Mouse (Mus musculus): ENCODE measurements at regions not wholly inside any gene's neighbourhood (a gene's known extent, or its start where the extent isn't known, plus 50 kb on each side); places are given as distances from the start of the nearest gene placed in this dataset.

- Histone ChIP-seq H3K4me1 (replicated peaks) (peaks cover 49% of the 10 kb centered on the region), H3K9ac (no peak overlapping the region), H3K4me3 (no peak overlapping the region), H3K36me3 (no peaks in the 10 kb centered on the region), H3K27ac (peak overlapping the region; percentile 89), H3K4me2 (no peak overlapping the region), H3K9me3 (replicated peaks) (no peaks in the 10 kb centered on the region), H3K27me3 (no peaks in the 10 kb centered on the region)
- WGBS, result 23% methylated on average over 6 of the region's 6 CpGs
- ATAC-seq (replicated peaks; ENCODE audit: insufficient number of reproducible peaks, insufficient read depth, low FRiP score, low read depth), result no peak
These were observed 57.2 kb downstream of the Lao1 start for GRCm38 (mm10) chr4:119018573-119018972.

DNA sequence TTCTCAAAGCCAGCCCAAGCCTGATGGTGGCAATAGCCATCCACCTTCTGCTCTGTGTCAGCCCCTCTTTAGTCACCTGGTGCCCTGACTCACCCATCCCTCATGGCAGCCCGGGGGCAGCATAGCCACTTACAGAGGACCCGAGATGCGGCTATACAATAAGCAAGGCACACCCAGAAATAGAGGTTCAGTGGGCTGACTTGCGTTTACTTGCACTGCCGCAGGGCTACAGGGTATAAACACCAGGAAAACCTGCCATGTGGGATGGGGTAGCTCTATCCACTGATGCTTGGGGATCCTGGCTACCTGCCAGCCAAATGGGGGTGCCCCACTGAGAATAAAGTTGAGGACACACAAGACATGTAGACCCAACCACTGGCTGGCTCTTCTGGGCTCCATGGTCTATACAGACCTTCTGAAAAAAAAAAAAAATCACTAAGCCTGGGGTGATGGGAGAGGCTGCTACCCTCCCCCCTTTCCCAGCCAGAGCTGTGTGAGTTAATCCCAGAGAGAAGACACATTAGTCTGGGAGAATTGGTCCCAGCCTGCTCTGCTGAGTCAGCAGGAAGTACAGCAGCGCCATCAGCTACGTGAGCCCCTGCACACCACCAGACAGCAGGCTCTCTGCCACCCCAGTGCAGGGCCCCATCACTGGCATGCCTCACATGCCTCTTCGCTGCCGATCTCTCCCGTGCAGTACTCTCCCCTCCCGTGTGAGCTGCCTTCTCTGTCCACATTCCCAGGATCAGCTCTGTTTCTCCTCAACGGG lies 57.8 kb downstream of the Lao1 start:
- Histone ChIP-seq H3K27me3 (no peaks in the 10 kb centered on the region), H3K27ac (peak overlapping the region; percentile 89), H3K4me2 (peak overlapping the region; percentile 32), H3K4me3 (no peak overlapping the region), H3K9me3 (replicated peaks) (no peaks in the 10 kb centered on the region), H3K4me1 (replicated peaks) (peaks cover 49% of the 10 kb centered on the region), H3K36me3 (no peaks in the 10 kb centered on the region), H3K9ac (no peak overlapping the region)
- 23% methylated on average over 12 of the region's 12 CpGs for WGBS
- peak; percentile 92 for ATAC-seq (replicated peaks; ENCODE audit: insufficient number of reproducible peaks, insufficient read depth, low FRiP score, low read depth)

DNA sequence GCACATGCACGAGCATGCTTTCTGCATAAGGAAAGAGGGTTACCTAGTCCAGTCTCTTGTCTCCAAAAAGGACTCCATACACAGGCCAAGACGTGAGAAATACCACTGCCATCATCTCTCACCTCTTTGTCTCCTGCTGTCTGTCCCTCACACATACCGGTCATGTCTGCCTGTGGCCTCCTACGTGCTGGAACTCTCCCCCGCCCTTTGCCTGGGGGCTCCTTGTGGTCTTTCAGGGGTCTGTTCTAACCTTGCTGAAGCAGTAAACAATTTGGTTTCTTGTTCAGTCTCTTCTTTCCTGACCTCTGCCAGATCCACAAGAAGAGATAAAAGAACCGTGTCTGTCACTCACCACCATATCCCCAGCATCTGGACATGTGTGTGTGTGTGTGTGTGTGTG lies 61.0 kb downstream of the Lao1 start:
- Histone ChIP-seq H3K4me1 (replicated peaks) (peaks cover 46% of the 10 kb centered on the region), H3K9ac (0 out of 2 replicates have a peak overlapping the region, but pooled peaks have one; percentile 5)
- WGBS, result 25% methylated on average over 6 of the region's 6 CpGs

DNA sequence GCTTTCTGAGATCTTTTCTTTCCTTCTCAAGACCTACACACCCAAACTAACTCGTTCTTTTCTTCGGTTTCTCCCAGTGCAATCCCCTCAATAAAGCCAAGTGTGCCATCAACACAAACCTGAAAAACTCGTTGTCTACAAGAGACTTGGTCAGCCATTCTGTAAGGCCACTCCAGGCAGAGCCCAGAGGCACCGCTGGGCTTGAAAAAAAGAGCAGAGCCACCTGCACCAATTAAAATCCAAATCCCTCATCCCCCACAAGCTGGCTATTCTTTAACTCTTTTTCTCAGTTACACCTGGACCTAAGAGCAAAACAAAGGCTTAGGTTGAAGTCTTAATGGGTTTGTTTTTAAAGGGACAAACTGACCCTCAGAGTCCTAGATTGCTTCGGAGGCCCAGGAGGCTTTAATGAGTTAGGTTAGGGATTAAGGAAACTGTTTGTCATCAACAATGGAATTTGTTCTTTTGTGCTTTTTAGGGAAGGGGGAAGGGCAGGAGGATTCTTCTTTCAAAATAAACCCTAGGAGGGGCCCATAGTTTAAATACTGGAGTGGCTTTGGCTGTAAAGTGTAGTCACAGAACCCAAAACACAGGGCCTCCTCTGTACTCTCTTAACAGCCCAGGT lies 65.0 kb downstream of the Lao1 start:
- no peaks in the 10 kb centered on the region for H3K27me3 ChIP-seq
- no peaks in the 10 kb centered on the region for H3K9me3 ChIP-seq (replicated peaks)
- WGBS, result 45% methylated on average over 5 of the region's 5 CpGs
- H3K4me2 ChIP-seq, result no peak overlapping the region
- H3K36me3 ChIP-seq, result no peaks in the 10 kb centered on the region
- H3K4me1 ChIP-seq (replicated peaks), result peaks cover 32% of the 10 kb centered on the region
- H3K9ac ChIP-seq, result no peak overlapping the region
- no peak overlapping the region for H3K4me3 ChIP-seq
- no peak overlapping the region for H3K27ac ChIP-seq
- ATAC-seq (replicated peaks; ENCODE audit: insufficient number of reproducible peaks, insufficient read depth, low FRiP score, low read depth), result no peak

More for the DNA sequence above, 61.0 kb downstream of the Lao1 start:
- Histone ChIP-seq H3K9me3 (replicated peaks) (no peaks in the 10 kb centered on the region), H3K27ac (peak overlapping the region; percentile 78), H3K36me3 (no peaks in the 10 kb centered on the region), H3K4me2 (peak overlapping the region; percentile 36), H3K27me3 (no peaks in the 10 kb centered on the region), H3K4me3 (no peak overlapping the region)
- ATAC-seq (replicated peaks; ENCODE audit: insufficient number of reproducible peaks, insufficient read depth, low FRiP score, low read depth), result no peak

DNA sequence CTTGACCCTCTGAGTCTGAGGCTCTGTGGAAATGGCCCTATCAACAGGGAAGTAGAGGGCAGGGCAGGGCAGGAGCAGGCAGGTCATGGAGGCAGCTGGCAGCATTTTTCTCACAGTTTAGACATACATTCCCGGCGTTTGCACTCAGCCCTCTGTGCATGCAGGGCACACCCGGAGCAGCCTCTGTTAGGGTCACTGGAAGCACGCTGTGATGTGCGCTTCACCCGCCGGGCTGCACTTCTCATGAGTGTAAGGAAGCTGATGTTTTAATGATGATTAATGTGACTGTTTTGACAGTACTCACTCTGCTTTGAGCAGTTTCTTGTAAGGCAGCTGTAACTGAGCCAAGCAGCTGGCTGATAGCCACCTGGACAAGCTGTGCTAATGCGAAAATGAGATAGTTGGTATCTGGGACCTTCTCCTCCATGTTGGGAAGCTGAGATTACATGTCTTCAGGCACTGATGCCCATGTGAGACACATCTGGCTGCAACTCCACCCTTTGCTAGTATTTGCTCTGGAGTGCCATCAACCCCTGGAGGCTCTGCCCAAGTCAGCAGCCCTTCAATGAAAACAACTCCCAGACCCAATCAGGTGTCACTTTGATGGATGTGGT lies 66.9 kb downstream of the Lao1 start:
- peak; percentile 40; the same call in 1 of the 2 replicates for ATAC-seq (replicated peaks; ENCODE audit: insufficient number of reproducible peaks, insufficient read depth, low FRiP score, low read depth)
- Histone ChIP-seq H3K9ac (no peak overlapping the region), H3K9me3 (replicated peaks) (no peaks in the 10 kb centered on the region), H3K4me3 (no peak overlapping the region), H3K27ac (0 out of 2 replicates have a peak overlapping the region, but pooled peaks have one; percentile 38), H3K4me1 (replicated peaks) (peaks cover 19% of the 10 kb centered on the region), H3K27me3 (no peaks in the 10 kb centered on the region), H3K36me3 (no peaks in the 10 kb centered on the region), H3K4me2 (no peak overlapping the region)
- 30% methylated on average over 8 of the region's 8 CpGs for WGBS

GRCm38 (mm10) chr4:119029091-119029490 lies 67.7 kb downstream of the Lao1 start:
- WGBS, result 51% methylated on average over 7 of the region's 7 CpGs
- Histone ChIP-seq H3K4me2 (no peak overlapping the region), H3K36me3 (no peaks in the 10 kb centered on the region), H3K27me3 (no peaks in the 10 kb centered on the region), H3K9ac (no peak overlapping the region), H3K4me1 (replicated peaks) (peaks cover 19% of the 10 kb centered on the region), H3K4me3 (no peak overlapping the region), H3K9me3 (replicated peaks) (no peaks in the 10 kb centered on the region), H3K27ac (0 out of 2 replicates have a peak overlapping the region, but pooled peaks have one; percentile 7)
- ATAC-seq (replicated peaks; ENCODE audit: insufficient number of reproducible peaks, insufficient read depth, low FRiP score, low read depth), result no peak

GRCm38 (mm10) chr4:119029735-119030134 lies 68.4 kb downstream of the Lao1 start:
- Histone ChIP-seq H3K27ac (0 out of 2 replicates have a peak overlapping the region, but pooled peaks have one; percentile 7), H3K9ac (no peak overlapping the region), H3K4me3 (no peak overlapping the region), H3K4me2 (no peak overlapping the region), H3K4me1 (replicated peaks) (peaks cover 19% of the 10 kb centered on the region), H3K27me3 (no peaks in the 10 kb centered on the region), H3K9me3 (replicated peaks) (no peaks in the 10 kb centered on the region), H3K36me3 (no peaks in the 10 kb centered on the region)
- no peak for ATAC-seq (replicated peaks; ENCODE audit: insufficient number of reproducible peaks, insufficient read depth, low FRiP score, low read depth)
- WGBS, result 51% methylated on average over 6 of the region's 6 CpGs

- Histone ChIP-seq H3K9ac (no peak overlapping the region), H3K27ac (no peak overlapping the region)
- ATAC-seq (replicated peaks; ENCODE audit: insufficient number of reproducible peaks, insufficient read depth, low FRiP score, low read depth), result no peak
These were observed 69.5 kb downstream of the Lao1 start for GRCm38 (mm10) chr4:119030865-119031264.

DNA sequence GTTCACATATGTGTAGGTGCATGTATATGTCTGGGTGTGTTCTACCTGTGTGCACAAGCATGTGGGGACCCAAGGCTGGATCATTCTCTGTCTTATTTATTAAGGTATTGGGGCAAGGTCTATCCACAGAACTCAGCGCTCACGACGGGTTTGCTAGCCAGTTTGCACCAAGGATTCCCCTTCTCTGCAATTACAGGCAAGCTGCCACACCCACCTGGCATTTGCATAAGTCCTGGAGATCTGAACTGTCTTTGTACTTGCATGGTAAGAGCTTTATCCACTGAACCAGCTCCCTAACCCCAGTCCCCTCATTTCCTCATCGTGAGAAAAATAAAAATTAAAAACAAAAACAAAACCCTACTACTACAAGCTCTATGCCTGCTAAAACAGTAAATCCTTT lies 71.6 kb downstream of the Lao1 start:
- H3K4me2 ChIP-seq, result no peak overlapping the region
- no peaks in the 10 kb centered on the region for H3K36me3 ChIP-seq
- H3K9me3 ChIP-seq (replicated peaks), result no peaks in the 10 kb centered on the region
- H3K27ac ChIP-seq, result no peak overlapping the region
- H3K27me3 ChIP-seq, result no peaks in the 10 kb centered on the region
- H3K4me1 ChIP-seq (replicated peaks), result peaks cover 21% of the 10 kb centered on the region
- H3K4me3 ChIP-seq, result no peak overlapping the region
- WGBS, result 67% methylated on average over 4 of the region's 4 CpGs
- no peak for ATAC-seq (replicated peaks; ENCODE audit: insufficient number of reproducible peaks, insufficient read depth, low FRiP score, low read depth)
- no peak overlapping the region for H3K9ac ChIP-seq

More at GRCm38 (mm10) chr4:119030865-119031264, 69.5 kb downstream of the Lao1 start:
- H3K9me3 ChIP-seq (replicated peaks), result no peaks in the 10 kb centered on the region
- H3K27me3 ChIP-seq, result no peaks in the 10 kb centered on the region
- no peaks in the 10 kb centered on the region for H3K36me3 ChIP-seq
- no peak overlapping the region for H3K4me2 ChIP-seq
- no peak overlapping the region for H3K4me3 ChIP-seq
- 39% methylated on average over 5 of the region's 5 CpGs for WGBS
- H3K4me1 ChIP-seq (replicated peaks), result peaks cover 19% of the 10 kb centered on the region

DNA sequence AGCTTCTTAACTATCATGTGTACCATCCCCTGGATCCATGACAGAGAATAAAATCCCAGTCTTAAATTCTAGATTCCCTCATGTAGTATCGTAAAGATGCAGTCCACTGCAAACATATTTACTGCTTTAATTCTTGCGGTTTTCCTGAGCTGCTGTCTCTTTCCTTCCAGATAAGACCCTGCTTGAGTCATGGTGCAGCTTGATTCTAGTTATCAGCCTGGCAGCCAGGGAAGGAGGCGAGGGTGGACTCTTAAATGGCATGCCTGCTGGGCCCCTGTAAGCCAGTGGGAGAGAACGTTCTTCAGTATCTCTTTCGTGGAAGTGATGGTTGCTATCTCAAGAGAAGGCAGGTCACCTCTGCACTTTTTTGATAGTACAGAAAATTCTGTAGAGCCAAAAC lies 71.9 kb upstream of the Slc2a1 start:
- Histone ChIP-seq H3K27me3 (no peaks in the 10 kb centered on the region), H3K9me3 (replicated peaks) (no peaks in the 10 kb centered on the region), H3K9ac (no peak overlapping the region), H3K4me2 (no peak overlapping the region), H3K27ac (no peak overlapping the region), H3K36me3 (no peaks in the 10 kb centered on the region), H3K4me1 (replicated peaks) (peaks cover 3% of the 10 kb centered on the region; the same call in 1 of the 2 replicates), H3K4me3 (no peak overlapping the region)
- 42% methylated on average over 5 of the region's 5 CpGs for WGBS
- ATAC-seq (replicated peaks; ENCODE audit: insufficient number of reproducible peaks, insufficient read depth, low FRiP score, low read depth), result no peak

DNA sequence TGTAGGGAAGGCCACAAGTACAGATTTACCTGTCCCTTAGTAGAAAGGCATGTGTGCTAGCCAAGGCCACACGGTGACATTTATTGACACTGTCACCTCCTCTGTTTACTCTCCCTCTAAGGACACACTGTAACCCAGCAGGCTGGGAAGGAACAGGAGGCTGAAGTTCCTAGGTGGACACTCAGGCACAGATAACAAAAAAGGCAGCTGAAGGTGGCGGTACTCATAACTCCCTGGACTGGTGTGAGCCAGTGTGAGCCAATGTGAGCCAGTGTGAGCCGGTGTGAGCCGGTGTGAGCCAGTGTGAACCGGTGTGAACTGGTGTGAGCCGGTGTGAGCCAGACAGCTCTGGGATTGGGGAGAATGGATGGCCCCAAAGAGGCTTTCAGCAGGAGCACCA lies 68.5 kb upstream of the Slc2a1 start:
- H3K27ac ChIP-seq, result no peak overlapping the region
- WGBS, result 88% methylated on average over 6 of the region's 6 CpGs
- 0 out of 2 replicates have a peak, but pooled peaks have one; percentile 14 for ATAC-seq (replicated peaks; ENCODE audit: insufficient number of reproducible peaks, insufficient read depth, low FRiP score, low read depth)

More for the DNA sequence above, 68.5 kb upstream of the Slc2a1 start:
- peaks cover 6% of the 10 kb centered on the region; the same call in 1 of the 2 replicates for H3K4me1 ChIP-seq (replicated peaks)
- no peak overlapping the region for H3K9ac ChIP-seq
- H3K4me3 ChIP-seq, result no peak overlapping the region
- H3K9me3 ChIP-seq (replicated peaks), result no peaks in the 10 kb centered on the region
- no peaks in the 10 kb centered on the region for H3K27me3 ChIP-seq
- no peaks in the 10 kb centered on the region for H3K36me3 ChIP-seq
- no peak overlapping the region for H3K4me2 ChIP-seq

All from heart, embryonic 15.5 days (tissue).